Mouse (Mus musculus) ES-Bruce4 (cell line): ENCODE measurements at regions not wholly inside any gene's neighbourhood (a gene's known extent, or its start where the extent isn't known, plus 50 kb on each side); places are given as distances from the start of the nearest gene placed in this dataset.

Source experiments
- CTCF ChIP-seq: IDR thresholded peaks from one replicate; pipeline ENCODE4 v1.8.1; 2011; ENCODE audit warnings: low read depth, low read length
- POLR2A ChIP-seq: IDR thresholded peaks from one replicate; pipeline ENCODE4 v1.8.1; 2011; ENCODE audit warnings: low read length; ENCODE audit not compliant: insufficient read depth

DNA sequence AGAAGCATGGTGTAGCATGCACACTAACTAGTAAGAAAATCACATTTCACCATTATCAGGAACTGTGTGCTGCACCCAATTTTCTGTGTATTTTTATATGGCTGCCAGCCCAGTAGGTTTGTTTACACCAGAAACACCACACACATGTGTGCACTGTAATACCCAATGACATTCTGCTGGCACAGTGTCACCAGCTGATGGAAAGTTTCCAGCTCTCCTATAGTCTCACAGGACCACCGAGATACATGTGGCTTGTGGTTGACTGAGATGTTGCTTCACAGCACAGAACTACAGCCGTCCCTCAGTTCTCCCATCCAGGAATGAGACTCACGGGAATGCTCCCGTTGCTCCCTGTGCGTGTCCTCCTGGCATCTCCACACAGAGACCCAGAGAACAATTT, 149.4 kb upstream of the Elac2 start:
- TF ChIP-seq CTCF = no peak
- TF ChIP-seq POLR2A = no peak
